Comparison of ENCODE assay signal across 7 mouse cellular contexts in genomic region chr3:89177242-89178106, GRCm38 (mm10). TPM values are rescaled to one million over a fixed set of nuclear protein-coding genes. Genes with fewer than 3 reads are reported as not detected.
A peak's percentile ranks its signal among the peaks of the same experiment; 100 is the strongest.
DNase-seq lines count a peak whose midpoint lies in the region; ATAC-seq lines count a peak whose summit lies in the region.

Scamp3 (plus strand) TSS chr3:89177473.

- peaks cover 74% of the 10 kb centered on the region for H3K36me3 ChIP-seq in embryonic facial prominence, embryonic 12.5 days
- H3K36me3 ChIP-seq in limb, embryonic 11.5 days (ENCODE audit: control insufficient read depth, insufficient read depth, low read length): peaks cover 37% of the 10 kb centered on the region
- peaks cover 79% of the 10 kb centered on the region for H3K36me3 ChIP-seq in midbrain, embryonic 14.5 days (ENCODE audit: control insufficient read depth, insufficient read depth, low read length)

- H3K27me3 ChIP-seq in embryonic facial prominence, embryonic 12.5 days: no peaks in the 10 kb centered on the region
- no peaks in the 10 kb centered on the region for H3K27me3 ChIP-seq in limb, embryonic 11.5 days (ENCODE audit: control insufficient read depth, insufficient read depth, low read length)
- no peaks in the 10 kb centered on the region for H3K27me3 ChIP-seq in midbrain, embryonic 14.5 days (ENCODE audit: control insufficient read depth, insufficient read depth, low read length)

- peak within 1 kb of the TSS; percentile 75 for H3K4me3 ChIP-seq in embryonic facial prominence, embryonic 12.5 days
- H3K4me3 ChIP-seq in limb, embryonic 11.5 days (ENCODE audit: low read depth, low read length): peak within 1 kb of the TSS; percentile 59
- peak within 1 kb of the TSS; percentile 62 for H3K4me3 ChIP-seq in midbrain, embryonic 14.5 days (replicated peaks; ENCODE audit: low read depth, low read length)

- DNase-seq in adrenal gland, postnatal 25 days: peak; percentile 83
- DNase-seq in heart, adult 11 months: peak; percentile 99
- peak; percentile 84 for DNase-seq in kidney, adult 18-20 months
- DNase-seq in limb, embryonic 11.5 days (ENCODE audit: low spot score): peak; percentile 93
- peak; percentile 97 for DNase-seq in midbrain, embryonic 14.5 days
- DNase-seq in spleen, adult 18-20 months: peak; percentile 71 to 73

- H3K9ac ChIP-seq in embryonic facial prominence, embryonic 12.5 days: peak within 1 kb of the TSS; percentile 83
- peak within 1 kb of the TSS; percentile 86 for H3K9ac ChIP-seq in limb, embryonic 11.5 days (ENCODE audit: low read length)
- H3K9ac ChIP-seq in midbrain, embryonic 14.5 days (replicated peaks; ENCODE audit: low read length): peak within 1 kb of the TSS; percentile 74

- WGBS in embryonic facial prominence, embryonic 12.5 days: under 1% methylated on average over 43 of the region's 43 CpGs
- under 1% methylated on average over 43 of the region's 43 CpGs for WGBS in limb, embryonic 11.5 days
- under 1% methylated on average over 43 of the region's 43 CpGs for WGBS in midbrain, embryonic 14.5 days

- H3K9me3 ChIP-seq in embryonic facial prominence, embryonic 12.5 days: no peaks in the 10 kb centered on the region
- no peaks in the 10 kb centered on the region for H3K9me3 ChIP-seq in limb, embryonic 11.5 days (ENCODE audit: control insufficient read depth, low read length)
- no peaks in the 10 kb centered on the region for H3K9me3 ChIP-seq in midbrain, embryonic 14.5 days (ENCODE audit: control insufficient read depth, low read length)

- peaks cover 10% of the 10 kb centered on the region for H3K4me1 ChIP-seq in embryonic facial prominence, embryonic 12.5 days
- 0 out of 2 replicates have a peak, but pooled peaks cover 6% of the 10 kb centered on the region for H3K4me1 ChIP-seq in limb, embryonic 11.5 days (ENCODE audit: control insufficient read depth, insufficient read depth, low read length)
- peaks cover 10% of the 10 kb centered on the region for H3K4me1 ChIP-seq in midbrain, embryonic 14.5 days (ENCODE audit: control insufficient read depth, insufficient read depth, low read length)

- peak within 1 kb of the TSS; percentile 87 for H3K4me2 ChIP-seq in embryonic facial prominence, embryonic 12.5 days (replicated peaks)
- H3K4me2 ChIP-seq in limb, embryonic 11.5 days (ENCODE audit: low read depth, severe bottlenecking): peak within 1 kb of the TSS; percentile 82
- H3K4me2 ChIP-seq in midbrain, embryonic 14.5 days (ENCODE audit: low read length): peak within 1 kb of the TSS; percentile 96

- H3K27ac ChIP-seq in embryonic facial prominence, embryonic 12.5 days: peak within 1 kb of the TSS; percentile 84
- peak within 1 kb of the TSS; percentile 53 for H3K27ac ChIP-seq in limb, embryonic 11.5 days (replicated peaks; ENCODE audit: low read depth, low read length)
- H3K27ac ChIP-seq in midbrain, embryonic 14.5 days (replicated peaks; ENCODE audit: low read depth, low read length): peak within 1 kb of the TSS; percentile 69

- peak; percentile 94 for ATAC-seq in embryonic facial prominence, embryonic 12.5 days (ENCODE audit: insufficient number of reproducible peaks, insufficient read depth, low FRiP score, low TSS enrichment)
- ATAC-seq in limb, embryonic 11.5 days (ENCODE audit: insufficient number of reproducible peaks, low FRiP score, low TSS enrichment, low read depth): peak; percentile 93
- peak; percentile 95 for ATAC-seq in midbrain, embryonic 14.5 days (ENCODE audit: low FRiP score, low TSS enrichment)

RNA-seq across cellular contexts. Expression of gene Scamp3, which starts in this region (rescaled TPM):
- 98.4 and 112 TPM in 2 replicates for total RNA-seq in adrenal gland, postnatal 25 days (2021)
- polyA plus RNA-seq in embryonic facial prominence, embryonic 12.5 days (2016; fragmentation: Nextera tagmentation; extraction: Ambion mirVana): 108 and 109 TPM in 2 replicates
- polyA plus RNA-seq in limb, embryonic 11.5 days (2014; fragmentation: Nextera tagmentation; extraction: Ambion mirVana): 107 and 110 TPM in 2 replicates
- 104 and 123 TPM in 2 replicates for polyA plus RNA-seq in midbrain, embryonic 14.5 days (2014; fragmentation: Nextera tagmentation; extraction: Ambion mirVana)

Comparison
In these comparisons a context has a peak if more than half of its experiments do, and no peak if none do; other contexts are left out.
1. Peak in every context shown above with its lines: DNase-seq, ATAC-seq, H3K4me3 ChIP-seq and H3K27ac ChIP-seq.